Mouse (Mus musculus): ENCODE data around the gene Olfr1204.

The Olfr1204 gene

DNA sequence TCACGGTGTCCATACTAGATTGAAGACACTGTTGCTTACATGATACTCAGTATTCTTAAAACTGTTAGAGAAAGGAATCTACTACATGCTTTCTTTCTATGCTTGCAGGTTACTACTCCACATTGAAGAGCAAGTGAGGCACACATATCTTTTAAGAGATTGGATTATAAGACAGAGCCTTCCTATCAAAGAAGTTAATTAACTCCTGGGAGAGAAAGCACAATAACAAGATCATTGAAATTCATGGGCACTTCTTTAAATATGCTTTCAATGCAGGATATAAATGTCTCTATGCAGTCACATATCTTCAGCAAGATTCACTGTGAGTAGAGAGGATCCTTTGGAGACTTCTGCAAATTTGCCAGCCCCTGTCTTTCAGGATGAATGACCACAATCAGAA is at the start of gene Olfr1204:
Olfr1204 (plus strand) TSS at position 301 of the 400 bp plus-strand sequence.
- no peak for DNase-seq (ENCODE audit: low read depth, low spot score)

DNA sequence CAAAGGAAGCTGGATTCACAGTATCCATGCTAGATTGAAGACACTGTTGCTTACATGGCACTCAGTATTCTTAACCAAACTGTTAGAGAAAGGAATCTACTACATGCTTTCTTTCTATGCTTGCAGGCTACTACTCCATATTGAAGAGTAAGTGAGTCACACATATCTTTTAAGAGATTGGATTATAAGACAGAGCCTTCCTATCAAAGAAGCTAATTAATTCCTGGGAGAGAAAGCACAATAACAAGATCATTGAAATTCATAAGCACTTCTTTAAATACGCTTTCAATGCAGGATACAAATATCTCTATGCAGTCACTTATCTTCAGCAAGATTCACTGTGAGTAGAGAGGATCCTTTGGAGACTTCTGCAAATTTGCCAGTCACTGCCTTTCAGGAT is 34.9 kb upstream of the Olfr1204 start, which contains the start of gene Olfr1202:
Olfr1202 (plus strand) TSS at position 301 of the 400 bp plus-strand sequence.
- DNase-seq (ENCODE audit: low read depth, low spot score): no peak

DNA sequence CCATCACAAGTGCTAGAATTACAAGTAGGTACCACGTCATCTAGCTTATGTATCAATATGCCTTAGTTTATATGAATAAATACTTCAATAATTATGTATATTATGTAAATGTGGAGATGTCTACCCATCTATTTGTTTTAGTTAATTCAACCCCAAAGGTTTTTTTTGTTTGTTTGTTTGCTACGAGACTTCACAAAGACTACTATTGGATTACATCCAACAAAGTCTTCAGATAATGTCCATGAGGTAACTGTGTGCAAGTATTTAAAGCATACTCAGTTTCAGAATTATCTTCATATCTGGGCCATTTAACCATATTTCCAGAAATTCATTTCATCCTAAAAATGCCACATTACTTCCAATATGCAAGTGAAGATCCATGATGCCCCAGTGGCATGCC is 19.7 kb upstream of the Olfr1204 start, which contains the start of gene Olfr1205:
Olfr1205 (plus strand) TSS at position 301 of the 400 bp plus-strand sequence.
- DNase-seq (ENCODE audit: low read depth, low spot score): no peak

DNA sequence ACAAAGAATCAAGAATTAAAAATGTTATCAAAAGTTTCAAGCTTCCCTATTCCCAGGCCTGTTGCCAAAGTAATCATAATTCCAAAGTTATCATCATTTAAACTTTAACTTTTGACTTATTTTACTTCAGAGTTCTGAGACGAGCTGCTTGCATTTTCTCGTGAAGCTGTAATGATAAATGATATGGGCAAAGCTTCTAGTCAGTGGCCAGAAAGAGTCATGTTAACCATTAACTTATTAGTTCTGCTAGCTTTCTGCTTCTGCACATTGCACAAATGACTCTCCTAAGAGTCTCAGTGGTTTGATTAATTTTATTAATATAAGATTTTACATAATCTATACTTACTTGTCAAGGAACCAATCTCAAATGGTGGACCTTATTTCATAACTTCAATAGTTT is 10.6 kb upstream of the Olfr1204 start:
- no peak for DNase-seq (ENCODE audit: low read depth, low spot score)

- no peak for DNase-seq (ENCODE audit: low read depth, low spot score)
These were observed 13.8 kb downstream of the Olfr1204 start, which contains the start of gene Olfr1206 for GRCm38 (mm10) chr2:88862931-88863330. Gene Olfr1206 (plus strand): TSS chr2:88863231.

GRCm38 (mm10) chr2:88902211-88902610 is 53.1 kb downstream of the Olfr1204 start, which contains the start of gene Olfr1208:
Gene Olfr1208 (minus strand): TSS chr2:88902311.
- no peak for DNase-seq (ENCODE audit: low read depth, low spot score)
